Mouse (Mus musculus) adrenal gland, adult (tissue): ENCODE data around the gene Bcl9l.

Source experiments
- DNase-seq, 2 experiments: peaks; one replicate each; pipeline ENCODE4 v3.0.0; 2022 to 2023; ENCODE audit warnings: low spot score in 1 of 2; ENCODE audit not compliant: inconsistent age in 2 of 2

The Bcl9l gene

GRCm38 (mm10) chr9:44483041-44483509 is 450 bp downstream of the Bcl9l start:
- DNase-seq: peak in 1 of 2 experiments; percentile 62

GRCm38 (mm10) chr9:44483510-44484044 is 952 bp downstream of the Bcl9l start:
- peak; percentile 83 to 92 for DNase-seq

- DNase-seq: peak; percentile 31 to 71
These were observed 1.9 kb downstream of the Bcl9l start for GRCm38 (mm10) chr9:44484311-44485104.

- peak in 1 of 2 experiments; percentile 63 for DNase-seq
These were observed 2.5 kb downstream of the Bcl9l start for GRCm38 (mm10) chr9:44485105-44485515.

GRCm38 (mm10) chr9:44485516-44486161 is 3.0 kb downstream of the Bcl9l start:
- peak; percentile 59 to 82 for DNase-seq

GRCm38 (mm10) chr9:44486335-44486734 is 3.7 kb downstream of the Bcl9l start:
- peak; percentile 81 to 91 for DNase-seq

- DNase-seq: peak; percentile 75 to 88
These were observed 4.3 kb downstream of the Bcl9l start for GRCm38 (mm10) chr9:44486741-44487421.

GRCm38 (mm10) chr9:44487441-44487840 is 4.8 kb downstream of the Bcl9l start:
- peak; percentile 95 to 96 for DNase-seq

- DNase-seq: peak; percentile 53 to 88
These were observed 5.8 kb downstream of the Bcl9l start for GRCm38 (mm10) chr9:44488416-44488815.

- DNase-seq: peak; percentile 82 to 90
These were observed 6.3 kb downstream of the Bcl9l start for GRCm38 (mm10) chr9:44488855-44489381.

- DNase-seq: peak; percentile 48 to 65
These were observed 7.0 kb downstream of the Bcl9l start for GRCm38 (mm10) chr9:44489651-44490085.

- DNase-seq: peak; percentile 42 to 73
These were observed 7.7 kb downstream of the Bcl9l start for GRCm38 (mm10) chr9:44490086-44490967.

GRCm38 (mm10) chr9:44491351-44491750 is 8.7 kb downstream of the Bcl9l start:
- DNase-seq: peak; percentile 58 to 64

GRCm38 (mm10) chr9:44492631-44493461 is 10.2 kb downstream of the Bcl9l start:
- peak; percentile 11 to 35 for DNase-seq

GRCm38 (mm10) chr9:44494261-44494862 is 11.7 kb downstream of the Bcl9l start:
- peak; percentile 38 to 62 for DNase-seq

- peak; percentile 22 to 57 for DNase-seq
These were observed 12.5 kb downstream of the Bcl9l start for GRCm38 (mm10) chr9:44494863-44495809.

- peak in 1 of 2 experiments; percentile 31 for DNase-seq
These were observed 13.3 kb downstream of the Bcl9l start for GRCm38 (mm10) chr9:44495810-44496344.
